8 mouse cellular contexts compared by ENCODE assay signal in genomic region chr13:39183715-39184179, GRCm38 (mm10).
A peak's percentile ranks its signal among the peaks of the same experiment; 100 is the strongest.
DNase-seq lines count a peak whose midpoint lies in the region; ATAC-seq and TF ChIP-seq lines count a peak whose summit lies in the region.

No protein-coding gene starts in this region.

- H3K4me3 ChIP-seq in gastrocnemius, adult 2 months = no peak overlapping the region
- no peak overlapping the region for H3K4me3 ChIP-seq in midbrain, embryonic 14.5 days (replicated peaks; ENCODE audit: low read depth, low read length)
- no peak overlapping the region for H3K4me3 ChIP-seq in midbrain, embryonic 15.5 days
- H3K4me3 ChIP-seq in embryonic facial prominence, embryonic 14.5 days (ENCODE audit: low read depth, low read length) = no peak overlapping the region

- H3K27ac ChIP-seq in gastrocnemius, adult 2 months = no peak overlapping the region
- no peak overlapping the region for H3K27ac ChIP-seq in midbrain, embryonic 14.5 days (replicated peaks; ENCODE audit: low read depth, low read length)
- no peak overlapping the region for H3K27ac ChIP-seq in midbrain, embryonic 15.5 days
- H3K27ac ChIP-seq in embryonic facial prominence, embryonic 14.5 days (replicated peaks; ENCODE audit: low read depth, low read length) = no peak overlapping the region

- 33% methylated on average over 2 of the region's 2 CpGs for WGBS in midbrain, embryonic 14.5 days
- 26% methylated on average over 2 of the region's 2 CpGs for WGBS in midbrain, embryonic 15.5 days
- 13% methylated on average over 2 of the region's 2 CpGs for WGBS in embryonic facial prominence, embryonic 14.5 days

- no peaks in the 10 kb centered on the region for H3K27me3 ChIP-seq in midbrain, embryonic 14.5 days (ENCODE audit: control insufficient read depth, insufficient read depth, low read length)
- no peaks in the 10 kb centered on the region for H3K27me3 ChIP-seq in midbrain, embryonic 15.5 days (replicated peaks)
- H3K27me3 ChIP-seq in embryonic facial prominence, embryonic 14.5 days (replicated peaks; ENCODE audit: control insufficient read depth, insufficient read depth, low read length) = no peaks in the 10 kb centered on the region

- TF ChIP-seq CTCF in gastrocnemius, adult 2 months (IDR thresholded peaks at IDR 0.05) = peak; percentile 18; the same call in 1 of the 2 replicates

- no peaks in the 10 kb centered on the region for H3K4me1 ChIP-seq in midbrain, embryonic 14.5 days (ENCODE audit: control insufficient read depth, insufficient read depth, low read length)
- H3K4me1 ChIP-seq in midbrain, embryonic 15.5 days = no peaks in the 10 kb centered on the region; the same call in 1 of the 2 replicates
- peaks cover 4% of the 10 kb centered on the region; the same call in 1 of the 2 replicates for H3K4me1 ChIP-seq in embryonic facial prominence, embryonic 14.5 days (ENCODE audit: control insufficient read depth, insufficient read depth, low read length)

- ATAC-seq in midbrain, embryonic 14.5 days (ENCODE audit: low FRiP score, low TSS enrichment) = no peak
- ATAC-seq in midbrain, embryonic 15.5 days (replicated peaks) = no peak
- peak; percentile 94 for ATAC-seq in embryonic facial prominence, embryonic 14.5 days (ENCODE audit: low read depth)

- no peak overlapping the region for H3K4me2 ChIP-seq in midbrain, embryonic 14.5 days (ENCODE audit: low read length)
- no peak overlapping the region for H3K4me2 ChIP-seq in midbrain, embryonic 15.5 days
- peak overlapping the region; percentile 43 for H3K4me2 ChIP-seq in embryonic facial prominence, embryonic 14.5 days (ENCODE audit: low read depth, low read length)

- intact Hi-C loops in gastrocnemius, adult 2 months (cut with DNase I) = no loop called here
- intact Hi-C loops in gastrocnemius, postnatal 14 days (cut with DNase I; ENCODE audit: low total_unique reads) = no loop called here
- intact Hi-C loops in left cerebral cortex, postnatal 4 days (cut with DNase I) = loop anchor here (5.0 to 10.0 kb wide), 2 partner anchors 261 to 1549 kb away; no protein-coding TSS in a partner anchor

- no peak for DNase-seq in gastrocnemius, adult 2 months
- no peak for DNase-seq in gastrocnemius, postnatal 14 days
- peak; percentile 69 for DNase-seq in midbrain, embryonic 14.5 days
- DNase-seq in embryonic facial prominence, embryonic 14.5 days (ENCODE audit: low spot score) = peak; percentile 91
- DNase-seq in left cerebral cortex, postnatal 4 days = peak; percentile 32
- no peak for DNase-seq in thymus, postnatal 10 days (ENCODE audit: low spot score in 2 of 2)
- DNase-seq in spleen, adult 18-20 months = no peak

- no peak overlapping the region for H3K9ac ChIP-seq in midbrain, embryonic 14.5 days (replicated peaks; ENCODE audit: low read length)
- no peak overlapping the region for H3K9ac ChIP-seq in midbrain, embryonic 15.5 days
- H3K9ac ChIP-seq in embryonic facial prominence, embryonic 14.5 days (ENCODE audit: low read depth, low read length) = no peak overlapping the region

- no peaks in the 10 kb centered on the region for H3K9me3 ChIP-seq in midbrain, embryonic 14.5 days (ENCODE audit: control insufficient read depth, low read length)
- no peaks in the 10 kb centered on the region for H3K9me3 ChIP-seq in midbrain, embryonic 15.5 days
- H3K9me3 ChIP-seq in embryonic facial prominence, embryonic 14.5 days (ENCODE audit: control insufficient read depth, low read length) = no peaks in the 10 kb centered on the region

- H3K36me3 ChIP-seq in midbrain, embryonic 14.5 days (ENCODE audit: control insufficient read depth, insufficient read depth, low read length) = no peaks in the 10 kb centered on the region
- H3K36me3 ChIP-seq in midbrain, embryonic 15.5 days (replicated peaks) = no peaks in the 10 kb centered on the region
- no peaks in the 10 kb centered on the region for H3K36me3 ChIP-seq in embryonic facial prominence, embryonic 14.5 days (ENCODE audit: control insufficient read depth, insufficient read depth, low read length)

Comparison
In these comparisons a context has a peak if more than half of its experiments do, and no peak if none do; other contexts are left out.
1. DNase-seq: peak in midbrain, embryonic 14.5 days (single experiment), embryonic facial prominence, embryonic 14.5 days (single experiment) and left cerebral cortex, postnatal 4 days (single experiment); none in gastrocnemius, adult 2 months (single experiment), gastrocnemius, postnatal 14 days (single experiment), thymus, postnatal 10 days (0 of 2) and spleen, adult 18-20 months (0 of 2).